Mouse (Mus musculus) thymus, postnatal 4 days (tissue): ENCODE results near the gene Frem3.
A peak's percentile ranks its signal among the peaks of the same experiment; 100 is the strongest.

Experiments
- DNase-seq: peaks from one replicate; pipeline ENCODE4 v3.0.0; 2021

Frem3 gene

DNA sequence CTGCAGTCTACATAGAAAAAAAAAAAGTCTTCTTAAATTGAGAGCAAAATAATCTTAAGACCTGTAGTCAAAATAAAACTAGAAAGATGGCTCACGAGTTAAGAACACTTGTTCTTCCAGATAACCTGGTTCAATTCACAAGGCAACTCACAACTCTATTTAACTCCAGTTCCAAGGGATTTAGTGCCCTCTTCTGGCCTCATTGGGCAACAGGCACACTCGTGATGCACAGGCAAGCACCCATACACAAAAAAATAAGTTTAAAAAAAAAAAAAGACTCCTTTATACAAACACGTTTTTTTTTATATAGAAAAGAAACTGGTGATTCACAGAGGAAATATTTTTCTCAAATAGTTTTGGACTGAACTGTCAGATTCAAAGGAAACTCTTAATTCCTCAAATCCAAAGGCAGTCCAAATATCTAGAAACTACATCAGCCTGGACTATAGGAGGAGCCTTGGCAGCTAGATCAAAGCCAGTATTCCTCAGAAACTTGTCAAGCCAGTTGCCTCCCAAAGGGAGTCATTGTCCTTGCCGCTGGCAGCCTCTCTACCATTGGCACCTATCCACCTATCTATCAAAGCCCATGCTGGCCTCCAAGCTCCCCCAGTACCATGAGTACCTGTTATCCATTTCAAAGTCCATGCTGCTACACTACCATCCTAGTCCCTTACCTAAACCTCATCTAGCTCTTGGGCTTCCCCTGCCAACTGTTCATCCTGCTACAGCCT lies 100.0 kb downstream of the Frem3 start:
- peak; percentile 20 for DNase-seq

DNA sequence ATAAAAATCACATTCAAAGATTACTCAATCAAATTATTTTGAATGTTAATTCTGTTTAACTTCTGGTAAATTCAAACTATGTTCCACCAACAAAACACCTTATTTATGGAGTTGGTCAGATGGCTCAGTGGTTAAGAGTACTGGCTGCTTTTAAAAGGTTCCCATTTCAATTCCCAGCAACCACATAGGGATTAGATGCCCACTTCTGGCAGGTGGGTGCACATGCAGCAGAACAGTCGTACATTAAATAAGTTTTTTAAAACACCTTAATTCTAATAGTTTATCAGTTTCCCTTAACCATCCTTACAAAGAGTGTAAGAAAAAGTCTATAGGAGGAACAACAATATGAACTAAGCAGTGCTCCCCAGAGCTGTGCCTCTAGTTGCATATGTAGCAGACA lies 103.6 kb downstream of the Frem3 start:
- no peak for DNase-seq

GRCm38 (mm10) chr8:80732326-80732725 lies 121.4 kb downstream of the Frem3 start:
- no peak for DNase-seq

GRCm38 (mm10) chr8:80738046-80738387 lies 127.1 kb downstream of the Frem3 start:
- no peak for DNase-seq

GRCm38 (mm10) chr8:80738388-80739154 lies 127.7 kb downstream of the Frem3 start:
- peak; percentile 67 for DNase-seq

DNA sequence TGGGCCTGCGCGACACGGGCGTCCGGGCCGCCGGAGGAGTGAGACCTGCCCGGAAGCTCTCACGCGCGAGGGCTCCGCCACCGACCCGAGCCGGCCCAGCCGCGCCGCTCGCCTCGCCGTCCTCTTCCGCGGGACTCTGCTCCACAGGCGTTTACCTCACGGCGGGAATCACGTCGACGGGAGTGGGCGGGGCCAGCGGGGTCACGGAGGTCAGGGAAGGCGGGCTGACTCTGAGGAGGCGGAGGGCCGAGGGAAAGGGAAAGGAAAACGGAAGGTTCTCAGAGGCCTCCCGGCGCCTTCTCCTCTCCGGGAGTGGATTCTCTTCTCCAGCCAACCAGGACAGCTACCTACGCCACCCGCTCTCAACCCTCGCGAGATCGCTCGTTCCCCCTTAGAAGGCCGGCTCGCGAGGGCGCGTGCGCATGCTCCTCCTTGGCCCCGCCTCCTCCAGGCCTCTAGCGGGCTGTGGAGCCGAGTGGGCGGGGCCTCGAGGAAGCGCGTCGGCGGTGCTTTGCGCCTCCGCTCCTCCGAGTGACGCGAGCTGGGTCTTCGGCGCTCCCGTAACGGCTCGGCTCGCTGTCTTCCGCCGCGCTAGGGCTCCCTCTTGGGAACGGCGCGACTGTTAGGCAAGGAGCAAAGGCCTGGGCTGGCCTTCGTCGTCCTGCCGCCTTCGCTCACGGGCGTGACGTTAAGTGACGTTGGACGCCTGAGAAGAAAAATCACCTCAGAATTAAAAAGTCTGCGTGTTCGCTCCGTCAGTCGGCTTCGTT lies 128.5 kb downstream of the Frem3 start, which contains the start of gene Smarca5:
Smarca5 (minus strand) TSS at position 343 of the 770 bp plus-strand sequence.
- peak; percentile 96 for DNase-seq

DNA sequence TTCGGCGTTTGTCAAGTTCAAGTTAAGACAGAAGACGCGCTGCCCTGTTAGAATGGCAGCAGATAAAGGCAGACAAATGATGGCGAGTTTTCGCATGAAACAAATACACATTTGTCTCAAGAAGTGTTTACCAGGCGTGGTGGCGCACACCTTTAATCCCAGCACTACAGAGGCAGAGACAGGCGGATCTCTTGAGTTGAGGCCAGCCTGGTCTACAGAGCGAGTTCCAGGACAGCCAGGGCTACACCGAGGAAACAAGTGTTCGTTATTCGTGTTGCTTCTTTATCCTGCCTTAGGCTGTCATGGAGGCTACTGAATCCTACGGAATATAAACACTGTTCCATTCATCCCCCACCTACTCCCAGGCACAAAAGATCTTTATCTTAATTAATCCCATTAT lies 129.1 kb downstream of the Frem3 start:
- DNase-seq, result no peak
